Mouse (Mus musculus) Patski (cell line): Measurements from ENCODE around the gene Gabarapl2. TPM values are rescaled to one million over a fixed set of nuclear protein-coding genes. Genes with fewer than 3 reads are reported as not detected.
"Not testable (repeated sequence)": the region's sequence is repeated elsewhere in the genome, so short reads cannot be mapped to it uniquely, and the experiment has no call there.

ENCODE experiments used
- ATAC-seq: fragments of 100-300 bp; one replicate; pipeline ENCODE4 v1.8.0; 2021
- CTCF ChIA-PET: fragments of 350-600 bp; sonication (Branson Sonifier 250); formaldehyde crosslinking; loops from one replicate; lab custom pipeline; 2022; ENCODE audit warnings: inconsistent platforms; lab: Charles Lee
- POLR2A ChIA-PET: fragments of 350-600 bp; sonication (Branson Sonifier 250); formaldehyde crosslinking; loops from one replicate; lab custom pipeline; 2022; ENCODE audit warnings: antibody characterized with exemption, inconsistent platforms; lab: Charles Lee
- DNase-seq: peaks from one replicate; pipeline ENCODE4 v3.0.0-alpha.2; 2011; ENCODE audit warnings: low read depth, low spot score
- H3K27me3 ChIP-seq: fragments of 371-371 bp; one replicate; pipeline ENCODE4 v1.5.1; 2021
- CTCF ChIP-seq: fragments of 100-300 bp; IDR thresholded peaks from one replicate; pipeline ENCODE4 v1.5.1; 2021
- in situ Hi-C: fragments of 300-500 bp; cut with MboI; formaldehyde crosslinking; loops from 3 replicates; pipeline ENCODE4 v1.11.1; 2018; ENCODE audit warnings: low pct_unique_long_range_greater_than_20kb, mixed read lengths
- polyA plus RNA-seq: library from polyadenylated mRNA; unstranded; gene quantifications from one replicate; pipeline ENCODE4 v1.2.3, GENCODE M21; 2021

Gabarapl2 gene
- polyA plus RNA-seq, 1 experiment from 2014 or later = 170 TPM

DNA sequence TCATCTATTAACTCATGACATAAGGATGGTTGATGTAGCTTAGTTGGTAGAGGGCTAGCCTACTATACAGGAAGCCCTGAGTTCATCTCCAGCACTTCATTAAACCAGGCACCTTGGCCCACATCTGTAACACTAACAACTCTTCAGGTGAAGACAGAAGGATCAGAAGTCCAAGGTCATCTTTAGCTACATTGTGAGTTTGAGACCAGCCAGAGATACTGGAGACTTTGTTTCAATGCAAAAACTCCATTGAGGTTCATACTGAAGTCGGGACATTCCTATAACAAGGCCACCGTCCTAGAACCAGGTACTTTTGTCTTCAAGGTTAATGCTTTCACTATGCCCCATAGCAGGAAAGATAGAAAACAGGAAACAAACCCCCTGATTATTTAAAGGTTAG is 6.3 kb upstream of the Gabarapl2 start:
- H3K27me3 ChIP-seq = no peaks in the 10 kb centered on the region
- ChIA-PET POLR2A (no interaction called here), CTCF (interaction anchor here (1.5 to 3.5 kb wide), 3 partner anchors 10 to 53 kb away, joined by 3 to 13 read pairs (median 10); no protein-coding TSS in a partner anchor)
- ATAC-seq = peak; percentile 1
- in situ Hi-C loops = no loop called here
- TF ChIP-seq CTCF = no peak
- DNase-seq = no peak

- CTCF ChIA-PET = interaction anchor here (0.9 kb wide), 1 partner anchor 55 kb away, joined by 3 read pairs; no protein-coding TSS in a partner anchor
- no peak for ATAC-seq
- POLR2A ChIA-PET = no interaction called here
- DNase-seq = no peak
- no peak for TF ChIP-seq CTCF
- H3K27me3 ChIP-seq = no peaks in the 10 kb centered on the region
- in situ Hi-C loops = loop anchor here (5.0 kb wide), 1 partner anchor 50 kb away; no protein-coding TSS in a partner anchor
Measured at GRCm38 (mm10) chr8:111937184-111937583, 3.3 kb upstream of the Gabarapl2 start.

- in situ Hi-C loops = loop anchor here (5.0 kb wide), 1 partner anchor 49 kb away; no protein-coding TSS in a partner anchor
- CTCF ChIA-PET, DNase-seq, POLR2A ChIA-PET, ATAC-seq, H3K27me3 ChIP-seq: not testable (repeated sequence)
Measured at GRCm38 (mm10) chr8:111938076-111938985, 2.2 kb upstream of the Gabarapl2 start.

DNA sequence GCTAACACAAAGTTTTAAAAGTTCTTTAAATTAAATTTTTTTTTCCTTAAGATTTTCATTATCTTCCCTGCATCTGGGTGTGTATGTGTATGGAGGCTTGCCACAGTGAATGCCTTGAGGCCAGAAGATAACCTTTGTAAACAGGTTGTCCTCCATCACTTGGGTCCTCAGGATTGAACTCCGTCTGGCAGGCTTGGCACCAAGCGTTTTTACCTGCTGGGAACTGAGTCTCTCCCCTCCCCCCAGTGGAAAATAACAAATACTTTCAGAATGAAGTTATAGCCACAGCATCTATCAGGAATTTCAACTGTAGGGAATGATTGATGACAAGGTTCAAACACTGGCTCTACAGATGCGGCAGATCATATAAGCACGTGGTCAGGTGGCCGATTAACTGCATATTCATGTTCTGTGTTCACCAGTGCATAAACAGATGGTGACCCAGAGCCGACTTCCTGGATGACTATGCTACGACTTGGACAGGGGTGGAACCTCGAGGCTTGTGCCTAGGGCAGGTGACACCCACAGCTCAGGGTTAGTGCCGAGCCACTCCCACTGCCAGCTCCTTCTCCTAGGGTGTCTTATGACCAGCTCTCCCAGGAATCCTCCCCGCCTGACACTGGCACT is 874 bp upstream of the Gabarapl2 start:
- ChIA-PET CTCF (no interaction called here), POLR2A (no interaction called here)
- H3K27me3 ChIP-seq = no peaks in the 10 kb centered on the region
- peak; percentile 44 for DNase-seq
- TF ChIP-seq CTCF = no peak
- in situ Hi-C loops = loop anchor here (5.0 kb wide), 1 partner anchor 48 kb away; no protein-coding TSS in a partner anchor
- peak; percentile 94 for ATAC-seq

GRCm38 (mm10) chr8:111941101-111941454 is 575 bp downstream of the Gabarapl2 start:
- in situ Hi-C loops = no loop called here
- no peak for DNase-seq
- CTCF ChIA-PET = no interaction called here
- no peak for TF ChIP-seq CTCF
- H3K27me3 ChIP-seq = no peaks in the 10 kb centered on the region
- POLR2A ChIA-PET = interaction anchor here (0.6 kb wide), 1 partner anchor 79 kb away, joined by 3 read pairs; no protein-coding TSS in a partner anchor
- ATAC-seq = no peak

DNA sequence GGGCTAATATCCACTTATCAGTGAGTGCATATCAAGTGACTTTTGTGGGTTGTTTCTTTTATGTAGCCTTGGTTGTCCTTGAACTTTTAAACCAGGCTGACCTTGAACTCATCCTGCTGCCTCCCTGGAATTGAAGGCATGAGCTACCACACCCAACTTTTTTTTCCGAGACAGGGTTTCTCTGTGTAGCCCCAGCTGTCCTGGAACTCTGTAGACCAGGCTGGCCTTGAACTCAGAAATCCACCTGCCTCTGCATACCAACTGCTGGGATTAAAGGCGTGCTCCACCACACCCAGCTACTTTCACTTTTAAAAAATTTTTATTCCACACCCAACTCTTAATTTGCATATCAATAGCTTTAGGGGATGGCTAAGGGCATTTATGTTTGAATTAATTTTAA is 3.0 kb downstream of the Gabarapl2 start:
- DNase-seq (no peak), ATAC-seq (no peak)
- POLR2A ChIA-PET = no interaction called here
- no peak for TF ChIP-seq CTCF
- H3K27me3 ChIP-seq = no peaks in the 10 kb centered on the region
- in situ Hi-C loops = no loop called here
- CTCF ChIA-PET = interaction anchor here (1.6 kb wide), 1 partner anchor 47 kb away, joined by 4 read pairs; no protein-coding TSS in a partner anchor

DNA sequence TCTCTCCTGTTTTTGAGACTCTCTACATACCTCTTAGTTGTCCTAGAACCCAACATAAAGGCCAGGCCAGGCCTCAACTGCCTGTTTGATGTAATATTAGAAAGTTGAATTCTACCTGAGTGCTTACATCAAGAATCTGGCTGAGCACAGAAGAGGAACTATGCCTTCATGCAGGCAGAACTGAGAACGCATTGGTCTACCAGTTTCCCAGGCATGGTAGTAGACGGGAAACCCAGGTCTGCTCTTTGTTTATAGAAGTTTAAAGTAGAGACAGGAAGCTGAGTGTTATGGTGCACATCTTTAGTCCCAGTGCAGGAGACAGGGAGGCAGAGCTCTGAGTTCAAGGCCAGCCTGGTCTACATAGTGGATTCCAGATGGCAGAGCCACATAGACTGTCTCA is 6.6 kb downstream of the Gabarapl2 start:
- DNase-seq (no peak), ATAC-seq (no peak)
- in situ Hi-C loops = no loop called here
- ChIA-PET CTCF (no interaction called here), POLR2A (no interaction called here)
- no peaks in the 10 kb centered on the region for H3K27me3 ChIP-seq
- no peak for TF ChIP-seq CTCF

DNA sequence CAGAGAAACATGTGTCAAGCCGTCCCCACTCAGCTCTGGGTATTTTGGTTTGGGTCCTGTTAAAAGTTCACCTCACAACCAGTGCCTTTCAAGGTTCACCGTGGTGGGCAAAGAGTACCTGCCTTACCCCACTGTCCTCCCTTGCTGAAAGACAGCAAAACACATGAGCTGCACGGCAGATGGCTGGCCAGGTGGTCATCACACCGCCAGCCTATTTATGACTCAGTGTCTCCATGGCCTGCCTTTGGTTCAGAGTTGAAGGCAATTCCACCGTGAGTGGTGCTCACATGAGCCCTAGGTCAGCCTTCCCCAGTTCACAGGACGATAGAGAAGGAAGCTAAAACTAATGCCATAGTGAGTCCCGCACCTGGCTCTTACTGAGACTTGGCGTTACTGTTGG is 7.5 kb downstream of the Gabarapl2 start:
- ATAC-seq (no peak), DNase-seq (no peak)
- ChIA-PET POLR2A (no interaction called here), CTCF (no interaction called here)
- no peaks in the 10 kb centered on the region for H3K27me3 ChIP-seq
- in situ Hi-C loops = no loop called here
- TF ChIP-seq CTCF = no peak

DNA sequence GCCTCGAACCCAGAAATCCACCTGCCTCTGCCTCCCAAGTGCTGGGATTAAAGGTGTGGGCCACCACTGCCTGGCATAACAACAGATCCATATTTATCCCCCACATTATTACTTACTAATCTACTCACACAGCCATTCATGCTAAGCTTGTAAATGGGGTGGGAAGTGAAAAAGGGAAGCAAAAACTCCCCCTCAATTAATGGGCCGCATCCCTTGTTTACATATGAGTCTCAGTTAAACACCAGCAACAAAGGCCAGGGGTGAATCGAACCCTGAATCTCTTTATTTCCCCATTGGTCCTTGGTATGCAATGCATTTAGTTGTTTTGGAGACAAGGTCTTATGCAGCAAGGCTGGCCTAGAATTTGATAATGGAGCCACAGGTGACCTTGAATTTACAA is 10.3 kb downstream of the Gabarapl2 start:
- ChIA-PET CTCF (no interaction called here), POLR2A (interaction anchor here (0.6 kb wide), 1 partner anchor 17 kb away, joined by 3 read pairs; no protein-coding TSS in a partner anchor)
- no peak for DNase-seq
- in situ Hi-C loops = no loop called here
- ATAC-seq = no peak
- no peaks in the 10 kb centered on the region for H3K27me3 ChIP-seq
- TF ChIP-seq CTCF = no peak

DNA sequence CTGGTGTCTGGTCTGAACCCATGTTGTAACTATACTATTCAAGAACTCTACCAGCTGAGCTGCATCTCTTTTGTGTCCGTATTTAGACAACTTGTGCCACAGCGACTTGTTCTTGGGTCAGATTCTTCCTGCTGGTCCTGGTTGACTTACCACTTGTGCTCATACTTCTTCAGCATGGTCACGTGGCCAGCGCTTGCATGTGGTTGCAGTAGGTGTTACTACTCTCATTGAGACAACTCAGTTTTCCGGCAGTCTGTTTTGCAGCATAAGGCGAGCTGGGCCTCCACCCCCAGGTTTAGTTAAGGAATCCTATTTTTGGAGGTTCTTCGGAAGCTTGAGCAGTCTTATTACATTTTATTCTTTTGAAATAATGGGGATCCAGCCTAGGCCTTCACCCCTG is 10.8 kb downstream of the Gabarapl2 start:
- DNase-seq = no peak
- no peak for TF ChIP-seq CTCF
- POLR2A ChIA-PET = interaction anchor here (0.6 kb wide), 1 partner anchor 17 kb away, joined by 3 read pairs; no protein-coding TSS in a partner anchor
- H3K27me3 ChIP-seq = no peaks in the 10 kb centered on the region
- no peak for ATAC-seq
- in situ Hi-C loops = no loop called here
- CTCF ChIA-PET = no interaction called here

DNA sequence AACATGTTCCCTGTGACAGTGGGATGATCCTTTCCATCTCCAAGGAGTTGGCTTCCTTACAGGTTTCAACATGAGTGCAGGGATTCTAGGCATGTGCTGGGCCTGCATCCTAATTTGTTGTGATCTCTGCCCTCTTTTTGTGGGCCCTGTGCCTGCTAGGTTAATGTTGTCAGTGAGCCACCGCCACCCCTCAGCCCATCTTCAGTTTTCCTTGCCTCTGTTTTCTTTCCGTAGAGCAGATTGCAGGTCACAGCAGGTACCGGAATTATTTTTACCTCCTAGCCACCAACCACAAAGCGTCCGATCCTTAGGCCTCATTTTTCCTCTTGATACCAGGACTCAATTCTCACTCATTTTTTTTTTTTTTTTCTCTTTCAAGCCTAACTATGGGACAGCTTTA is 11.4 kb downstream of the Gabarapl2 start:
- no peak for TF ChIP-seq CTCF
- no peaks in the 10 kb centered on the region for H3K27me3 ChIP-seq
- DNase-seq (no peak), ATAC-seq (no peak)
- POLR2A ChIA-PET = no interaction called here
- CTCF ChIA-PET = no interaction called here
- in situ Hi-C loops = no loop called here
